Mouse (Mus musculus): Measurements from ENCODE around the gene Rbl1.
"Not testable (repeated sequence)": the region's sequence is repeated elsewhere in the genome, so short reads cannot be mapped to it uniquely, and the experiment has no call there.

Rbl1 gene

GRCm38 (mm10) chr2:157170626-157171025 lies 33.7 kb downstream of the Rbl1 start:
- DNase-seq = no peak

DNA sequence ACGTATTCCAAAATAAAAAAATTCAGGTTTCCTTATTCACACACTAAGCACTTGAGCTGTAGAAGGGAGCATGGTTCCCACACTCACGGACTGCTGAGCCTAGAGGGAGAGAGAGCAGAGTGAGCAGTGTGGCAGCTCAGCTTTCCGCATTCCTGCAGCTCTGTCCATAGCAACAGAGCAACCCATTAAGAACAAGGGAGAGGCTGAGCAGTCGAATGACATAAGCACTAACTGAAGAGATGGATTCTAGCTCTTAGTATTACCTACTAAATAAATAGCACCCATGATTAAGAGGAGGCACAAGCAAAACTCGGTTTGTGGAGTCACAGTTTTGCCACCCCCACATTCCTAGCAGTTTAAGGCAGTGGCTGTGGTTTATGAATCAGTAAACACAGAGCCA lies 34.2 kb downstream of the Rbl1 start:
- DNase-seq = no peak

DNA sequence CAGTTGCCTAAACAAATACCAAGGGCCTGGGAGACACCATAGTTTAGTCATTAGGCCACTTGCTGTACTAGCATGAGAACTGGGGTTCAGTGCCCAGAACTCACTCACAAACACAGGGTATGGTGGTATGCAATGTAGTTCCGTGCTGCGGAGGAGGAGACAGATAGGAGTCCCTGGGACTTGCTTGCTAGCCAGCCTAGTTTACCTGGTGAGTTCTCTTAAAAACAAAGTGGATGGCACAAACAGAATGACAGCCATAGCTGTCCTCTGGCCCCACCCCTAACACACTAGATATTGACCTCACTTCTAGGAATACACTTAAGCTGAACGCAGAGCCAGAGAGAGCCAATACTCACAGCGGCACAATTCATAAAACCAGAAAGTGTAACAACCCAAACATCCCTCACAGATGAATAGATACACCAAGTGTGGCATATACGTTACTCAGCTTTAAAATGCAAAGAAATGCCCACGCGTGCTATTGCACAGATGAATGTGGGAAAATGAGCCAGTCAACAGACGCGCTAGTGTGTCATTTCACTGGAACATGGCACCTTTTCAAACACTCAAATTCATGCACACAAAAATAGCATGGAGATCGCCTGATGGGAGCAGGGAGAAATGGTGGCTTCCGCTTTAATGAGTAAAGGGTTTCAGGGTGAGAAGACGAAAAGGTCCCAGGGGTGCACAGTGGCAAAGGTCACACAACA lies 37.8 kb downstream of the Rbl1 start:
- no peak for DNase-seq

- not testable (repeated sequence) for DNase-seq
These were observed 38.8 kb downstream of the Rbl1 start for GRCm38 (mm10) chr2:157165312-157166224.

DNA sequence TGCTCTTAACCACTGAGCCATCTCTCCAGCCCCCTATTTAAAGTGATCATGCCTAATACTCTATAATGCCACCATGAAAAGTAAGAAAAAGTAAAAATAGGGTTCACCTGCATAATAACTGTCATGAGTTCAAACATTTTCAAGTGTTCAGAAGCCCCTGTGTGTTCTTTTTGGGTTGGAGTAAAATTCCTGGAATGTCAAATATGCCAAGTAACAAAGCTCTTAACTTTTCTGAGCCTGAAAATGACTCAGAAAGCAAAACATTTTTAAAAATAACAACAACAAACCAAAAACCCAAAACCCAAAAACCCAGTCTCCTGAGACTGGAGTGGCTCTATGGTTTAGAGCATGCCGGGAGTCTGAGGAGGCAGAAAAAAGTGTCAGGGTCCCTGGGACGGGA lies 40.2 kb downstream of the Rbl1 start:
- no peak for DNase-seq

GRCm38 (mm10) chr2:157156079-157156478 lies 48.3 kb downstream of the Rbl1 start:
- DNase-seq = no peak

GRCm38 (mm10) chr2:157153235-157153634 lies 51.1 kb downstream of the Rbl1 start:
- DNase-seq = no peak

- no peak for DNase-seq
These were observed 55.9 kb downstream of the Rbl1 start for GRCm38 (mm10) chr2:157148417-157148816.

DNA sequence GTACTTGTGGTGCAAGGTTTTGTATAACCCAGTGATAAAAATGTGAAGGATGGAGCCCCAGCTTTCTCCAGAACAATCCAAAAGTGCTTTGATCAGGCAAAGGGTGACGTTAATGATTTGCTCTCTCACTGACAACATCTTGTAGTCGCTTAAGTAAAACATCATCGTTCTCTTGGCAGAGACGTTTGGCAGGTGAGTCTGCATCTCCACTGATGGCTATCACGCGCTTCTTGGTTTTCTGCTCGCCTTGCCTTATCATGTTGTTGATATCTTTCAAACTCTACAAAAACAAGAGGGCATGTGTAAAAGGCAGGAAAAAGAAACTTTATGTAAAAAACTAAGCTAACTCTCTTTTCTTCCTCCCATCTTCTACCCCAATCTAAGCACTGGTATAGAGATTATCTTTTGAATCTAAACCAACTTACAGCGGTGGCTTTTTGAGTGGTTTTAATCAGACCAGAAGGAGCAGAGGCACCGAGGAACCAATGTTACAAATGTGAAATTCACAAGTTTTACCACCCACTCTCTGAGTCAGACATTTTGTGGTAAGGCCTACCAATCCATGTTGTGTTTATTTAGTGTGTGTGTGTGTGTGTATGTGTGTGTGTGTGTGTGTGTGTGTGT lies 56.8 kb downstream of the Rbl1 start:
- no peak for DNase-seq

- DNase-seq = no peak
These were observed 59.2 kb downstream of the Rbl1 start for GRCm38 (mm10) chr2:157145173-157145572.

- no peak for DNase-seq
These were observed 60.2 kb downstream of the Rbl1 start for GRCm38 (mm10) chr2:157144132-157144531.

DNA sequence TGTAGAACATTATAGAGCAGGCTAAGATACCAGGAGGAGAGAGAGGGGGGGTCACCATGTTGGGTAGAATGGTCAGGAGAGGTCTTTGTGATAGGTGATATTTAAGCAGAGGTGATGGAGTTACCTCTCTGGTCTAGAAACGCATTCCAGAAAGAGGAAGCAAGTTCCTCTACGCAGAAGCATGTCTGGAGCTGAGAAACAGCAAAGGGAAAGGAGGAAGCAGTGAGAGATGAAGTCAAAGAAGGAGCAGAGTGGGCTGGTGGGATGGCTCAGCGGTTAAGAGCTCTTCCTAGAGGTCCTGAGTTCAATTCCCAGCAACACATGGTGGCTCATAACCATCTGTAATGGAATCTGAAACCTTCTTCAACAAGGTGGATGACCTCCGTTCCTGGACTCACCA lies 62.4 kb downstream of the Rbl1 start:
- DNase-seq = no peak

DNA sequence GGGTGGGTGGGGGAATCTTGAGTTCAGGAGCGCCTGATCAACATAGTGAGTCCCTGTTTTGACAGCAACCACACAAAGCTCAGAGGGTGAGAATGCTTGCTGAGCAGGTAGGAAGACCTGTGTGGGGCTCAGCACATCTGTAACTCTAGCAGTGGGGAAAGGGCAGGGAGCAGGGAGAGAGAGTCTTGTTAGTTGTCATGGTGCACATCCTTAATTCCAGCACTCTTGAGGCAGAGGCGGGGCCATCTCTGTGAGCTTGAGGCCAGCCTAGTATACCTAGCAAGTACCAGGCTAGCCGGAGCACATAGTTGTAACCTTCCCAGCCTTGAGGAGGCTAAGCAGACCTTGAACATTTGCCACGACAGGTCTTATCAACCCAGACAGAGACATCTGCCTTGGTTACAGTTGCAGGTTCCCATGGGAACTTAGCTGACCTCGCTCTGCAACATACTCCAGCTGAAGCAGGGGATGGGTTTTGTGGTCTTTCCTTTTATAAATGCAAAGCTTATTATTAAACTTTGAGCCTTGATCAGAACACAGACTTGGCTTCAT lies 65.0 kb downstream of the Rbl1 start:
- DNase-seq = no peak

- no peak for DNase-seq
These were observed 65.5 kb downstream of the Rbl1 start for GRCm38 (mm10) chr2:157138808-157139207.

GRCm38 (mm10) chr2:157137959-157138731 lies 66.2 kb downstream of the Rbl1 start:
- DNase-seq = no peak

DNA sequence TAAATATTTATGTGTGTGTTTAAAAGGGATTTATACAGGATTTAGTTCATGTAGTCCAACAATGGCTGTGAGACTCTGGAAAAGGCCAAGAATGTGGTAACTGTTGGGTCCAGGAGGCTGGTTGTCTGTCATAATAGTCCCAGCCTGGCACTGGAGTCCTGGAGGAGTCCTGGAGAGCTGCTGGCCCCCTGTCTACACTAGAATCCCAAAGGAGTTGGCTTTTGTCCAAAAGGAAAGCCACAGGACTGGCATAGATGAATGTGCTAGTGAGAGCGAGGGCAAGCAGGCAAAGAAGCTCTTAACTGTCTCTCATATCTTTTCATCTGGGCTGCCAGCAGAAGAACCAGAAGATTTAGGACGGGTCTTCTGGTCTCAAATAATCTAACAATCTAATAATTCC lies 67.7 kb downstream of the Rbl1 start:
- DNase-seq = no peak

GRCm38 (mm10) chr2:157136176-157136575 lies 68.2 kb downstream of the Rbl1 start:
- DNase-seq = no peak

DNA sequence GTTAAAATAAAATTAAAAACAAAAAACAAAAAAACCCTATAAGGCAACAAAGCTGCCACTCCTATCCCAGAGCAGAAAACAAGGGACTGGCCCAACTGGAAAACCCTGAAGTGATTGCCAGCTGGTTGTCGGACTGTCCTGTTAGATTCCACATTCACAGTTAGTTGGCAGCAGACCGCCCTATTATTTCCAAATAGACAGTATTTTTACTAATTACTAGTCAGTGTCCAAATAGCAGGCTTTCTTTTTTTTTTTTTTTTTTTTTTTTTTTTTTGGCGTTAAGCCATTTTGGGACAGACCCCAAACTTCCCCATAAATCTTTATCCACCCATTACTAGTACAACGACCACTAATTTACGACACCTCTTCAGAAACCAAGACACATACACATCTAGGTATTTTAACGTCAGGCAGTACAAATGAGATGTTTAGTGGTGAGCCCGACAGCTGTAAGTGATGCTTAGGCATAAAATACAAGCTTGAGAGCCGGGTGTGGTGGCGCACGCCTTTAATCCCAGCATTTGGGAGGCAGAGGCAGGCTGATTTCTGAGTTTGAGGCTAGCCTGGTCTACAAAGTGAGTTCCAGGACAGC lies 68.7 kb downstream of the Rbl1 start:
- DNase-seq = no peak

GRCm38 (mm10) chr2:157135014-157135413 lies 69.3 kb downstream of the Rbl1 start, which contains the start of gene Samhd1:
TSS of gene Samhd1 (minus strand) at chr2:157135265.
- DNase-seq = peak; percentile 70

- DNase-seq = peak; percentile 51
These were observed 69.8 kb downstream of the Rbl1 start for GRCm38 (mm10) chr2:157134479-157134931.

DNA sequence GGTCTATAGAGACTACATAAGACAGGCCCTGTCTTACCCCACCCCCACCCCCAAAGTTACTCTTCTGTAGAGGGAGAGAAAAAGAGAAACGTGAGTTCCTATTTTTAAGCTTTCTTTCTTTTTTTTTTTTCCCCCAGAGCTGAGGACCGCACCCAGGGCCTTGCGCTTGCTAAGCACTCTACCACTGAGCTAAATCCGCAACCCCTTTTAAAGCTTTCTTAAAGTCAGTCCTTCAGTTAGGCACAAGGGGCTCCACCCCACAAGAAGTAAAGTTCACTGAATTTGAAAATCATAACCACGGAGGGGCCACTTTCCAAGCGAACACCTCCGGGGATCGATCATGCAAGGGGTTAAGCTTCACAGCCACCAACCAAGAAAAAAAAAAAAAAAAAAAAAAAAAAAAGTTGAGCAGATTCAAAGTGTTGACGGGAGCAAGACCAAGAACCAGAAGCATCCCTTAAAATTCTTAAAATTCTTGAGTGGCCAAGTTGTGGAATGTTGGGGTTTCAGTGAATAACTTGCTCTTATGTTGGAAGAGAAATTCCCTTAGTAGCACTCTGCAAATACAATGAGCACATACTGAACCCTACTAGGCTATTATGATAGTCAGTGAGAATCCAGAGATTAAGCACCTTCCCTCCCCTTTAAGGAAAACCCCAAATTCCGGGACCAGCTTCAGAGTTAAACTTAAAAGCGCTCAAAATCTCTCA lies 70.4 kb downstream of the Rbl1 start:
- no peak for DNase-seq
